Mouse (Mus musculus) bone marrow macrophage, adult 2 months (primary cell): ENCODE results near the gene 3110018I06Rik.

Experiments used
- CTCF ChIP-seq: IDR thresholded peaks from 2 replicates; pipeline ENCODE4 v1.5.1; 2012; ENCODE audit warnings: low read depth, mild to moderate bottlenecking, low read length, moderate library complexity
- POLR2A ChIP-seq: IDR thresholded peaks from 2 replicates; pipeline ENCODE4 v1.6.1; 2012; ENCODE audit warnings: mild to moderate bottlenecking, low read depth, low read length, borderline replicate concordance

- TF ChIP-seq POLR2A (no peak), CTCF (no peak)
Measured at GRCm38 (mm10) chr12:107509661-107510237, 21.3 kb downstream of the 3110018I06Rik start.
